ENCODE assay signal across 14 mouse cellular contexts in the genomic region with DNA sequence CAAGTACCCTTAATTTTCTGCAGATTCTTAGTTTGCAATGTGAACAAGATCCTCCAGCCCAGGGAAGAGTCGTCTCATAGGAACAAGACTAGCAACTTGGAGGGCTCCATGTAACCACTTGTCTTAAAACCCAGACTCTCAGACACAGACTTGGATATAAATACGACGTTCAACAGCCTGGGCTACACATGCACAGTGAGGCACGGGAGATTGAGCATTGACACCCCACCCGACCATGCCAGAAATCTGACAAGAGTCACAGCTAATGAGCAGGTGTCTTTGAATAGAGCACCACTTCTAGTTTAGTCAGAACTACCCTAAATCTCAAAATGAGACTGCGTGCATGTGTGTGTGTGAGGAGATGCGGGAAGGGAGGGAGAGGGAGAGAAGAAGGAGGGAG.
"Had no signal": no experiment of that assay in that cellular context is flagged by ENCODE, and none has a peak within 500 bp of the region (broad histone marks: within the 10 kb centered on the region; RNA-seq: fewer than 3 reads in every experiment).

No protein-coding gene starts in this region.

- H3K27ac ChIP-seq: layer of hippocampus, adult 2 months; limb, embryonic 12.5 days; liver, embryonic 13.5 days; lung, embryonic 15.5 days; macrophage; stomach, postnatal 0 days had no signal

- H3K4me2 ChIP-seq: limb, embryonic 12.5 days; liver, embryonic 13.5 days; lung, embryonic 15.5 days; midbrain, embryonic 13.5 days had no signal

- H3K9ac ChIP-seq: limb, embryonic 12.5 days; liver, embryonic 13.5 days; liver, postnatal 0 days; lung, embryonic 15.5 days; midbrain, embryonic 13.5 days had no signal

- H3K36me3 ChIP-seq: liver, embryonic 13.5 days; lung, embryonic 15.5 days had no signal

- DNase-seq: kidney, postnatal 10 days; kidney, postnatal 4 days; liver; liver, embryonic 13.5 days; liver, postnatal 0 days; lung, postnatal 14 days; thymus, adult 18-20 months; thymus, postnatal 14 days had no signal

- H3K4me3 ChIP-seq: layer of hippocampus, adult 2 months; limb, embryonic 12.5 days; liver, embryonic 13.5 days; lung, embryonic 15.5 days; midbrain, embryonic 13.5 days had no signal

- H3K27me3 ChIP-seq: limb, embryonic 12.5 days; liver, embryonic 13.5 days; lung, embryonic 15.5 days; midbrain, embryonic 13.5 days had no signal

- H3K4me1 ChIP-seq: liver, embryonic 13.5 days had no signal

- H3K9me3 ChIP-seq: limb, embryonic 12.5 days; liver, embryonic 13.5 days; lung, embryonic 15.5 days; midbrain, embryonic 13.5 days had no signal

- ATAC-seq: liver, postnatal 0 days; midbrain, embryonic 13.5 days had no signal
